Mouse (Mus musculus) heart, postnatal 0 days (tissue): ENCODE measurements at regions not wholly inside any gene's neighbourhood (a gene's known extent, or its start where the extent isn't known, plus 50 kb on each side); places are given as distances from the start of the nearest gene placed in this dataset.

Experiments used
- ATAC-seq: fragments of 200-750 bp; cut with Nextera tagmentation; 2 replicates; pipeline ENCODE4 v1.8.0; 2017; ENCODE audit warnings: low read depth, moderate number of reproducible peaks, moderate library complexity; ENCODE audit not compliant: insufficient read depth
- DNase-seq: peaks from one replicate; pipeline ENCODE4 v3.0.0-alpha.2; 2016; ENCODE audit warnings: low spot score
- H3K27ac ChIP-seq: fragments of 300-500 bp; sonication (generic); 2 replicates; pipeline ENCODE4 v1.5.1; 2014; ENCODE audit warnings: low read depth, mild to moderate bottlenecking
- H3K27me3 ChIP-seq: fragments of 300-500 bp; sonication (generic); 2 replicates; pipeline ENCODE4 v1.6.1; 2014; ENCODE audit warnings: low read length, mixed read lengths; ENCODE audit not compliant: control insufficient read depth, insufficient read depth
- H3K36me3 ChIP-seq: fragments of 300-500 bp; sonication (generic); replicated peaks from 2 replicates; pipeline ENCODE4 v1.6.1; 2014; ENCODE audit warnings: low read length, mixed read lengths; ENCODE audit not compliant: control insufficient read depth, insufficient read depth
- H3K4me1 ChIP-seq: fragments of 300-500 bp; sonication (generic); 2 replicates; pipeline ENCODE4 v1.6.1; 2014; ENCODE audit warnings: antibody characterized with exemption; ENCODE audit not compliant: control insufficient read depth, insufficient read depth
- H3K4me2 ChIP-seq: fragments of 300-500 bp; sonication (generic); 2 replicates; pipeline ENCODE4 v1.6.1; 2014; ENCODE audit warnings: low read depth, mild to moderate bottlenecking, low read length, moderate library complexity
- H3K4me3 ChIP-seq: fragments of 300-500 bp; sonication (generic); 2 replicates; pipeline ENCODE4 v1.5.1; 2014; ENCODE audit warnings: low read depth, low read length
- H3K9ac ChIP-seq: fragments of 300-500 bp; sonication (generic); replicated peaks from 2 replicates; pipeline ENCODE4 v1.6.1; 2014; ENCODE audit warnings: low read depth, low read length, mixed read lengths
- H3K9me3 ChIP-seq: fragments of 300-500 bp; sonication (generic); replicated peaks from 2 replicates; pipeline ENCODE4 v1.6.1; 2016; ENCODE audit warnings: low read length; ENCODE audit not compliant: control insufficient read depth
- CTCF ChIP-seq: IDR thresholded peaks from 2 replicates; pipeline ENCODE4 v1.5.1; 2016; ENCODE audit warnings: antibody characterized with exemption, control low read depth, low read depth
- EP300 ChIP-seq: IDR thresholded peaks from 2 replicates; pipeline ENCODE4 v1.6.1; 2016; ENCODE audit warnings: antibody characterized with exemption, low read depth
- WGBS: fragments of 180-500 bp; shearing (Covaris S2); extraction: QIAGEN DNeasy Blood & Tissue Kit; methylation state at CpG from one replicate; pipeline ENCODE4 v1.1.7; 2014; 5-methylcytosine and 5-hydroxymethylcytosine counted together

DNA sequence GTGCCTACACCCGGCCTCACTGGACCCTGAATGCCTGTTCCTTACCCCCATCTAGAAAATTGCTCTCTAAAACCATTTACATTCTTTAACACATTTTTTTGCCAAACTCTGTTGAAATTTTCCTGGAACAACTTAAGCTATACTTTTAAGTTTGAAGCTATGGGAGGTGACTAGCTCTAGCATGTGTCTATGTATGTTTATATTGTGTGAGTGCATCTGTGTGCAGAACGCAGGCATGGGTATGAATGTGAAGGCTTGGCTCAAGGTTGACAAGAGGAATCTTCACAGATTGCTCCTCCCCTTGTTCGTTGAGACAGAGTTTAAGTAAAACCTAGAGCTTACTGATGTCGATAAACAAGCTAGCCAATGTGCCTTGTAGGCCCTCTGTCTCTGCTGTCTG, 135.4 kb downstream of the Rdh14 start:
- TF ChIP-seq EP300 (no peak), CTCF (no peak)
- Histone ChIP-seq H3K27me3 (no peaks in the 10 kb centered on the region), H3K4me2 (no peak overlapping the region), H3K36me3 (no peaks in the 10 kb centered on the region), H3K27ac (no peak overlapping the region), H3K4me3 (no peak overlapping the region), H3K9me3 (no peaks in the 10 kb centered on the region), H3K9ac (no peak overlapping the region), H3K4me1 (no peaks in the 10 kb centered on the region)
- ATAC-seq (no peak), DNase-seq (no peak)
- 70% methylated on average over 4 of the region's 4 CpGs for WGBS

DNA sequence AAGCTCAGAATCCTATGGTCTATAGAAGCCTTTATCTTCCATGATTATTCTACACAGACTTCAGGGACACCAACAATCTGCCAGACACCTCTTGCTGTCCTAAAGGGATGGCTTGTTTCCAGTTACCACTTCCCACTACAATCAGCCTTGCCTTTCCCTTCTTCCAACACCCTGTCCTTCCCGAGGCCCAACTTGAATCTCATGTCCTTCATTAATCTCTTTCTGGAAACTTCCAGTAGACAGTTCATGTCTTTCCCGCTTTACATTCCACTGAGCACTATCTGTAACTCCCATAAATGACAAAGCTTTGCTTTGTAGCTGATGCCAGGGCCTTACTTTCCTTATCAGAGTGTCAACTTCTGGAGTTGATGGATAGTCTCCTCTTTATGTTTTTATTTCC, 138.5 kb downstream of the Rdh14 start:
- H3K36me3 ChIP-seq, result no peaks in the 10 kb centered on the region
- 33% methylated on average over 2 of the region's 2 CpGs for WGBS
- H3K4me1 ChIP-seq, result no peaks in the 10 kb centered on the region
- no peaks in the 10 kb centered on the region for H3K27me3 ChIP-seq
- ATAC-seq (no peak), DNase-seq (no peak)
- no peaks in the 10 kb centered on the region for H3K9me3 ChIP-seq
- no peak for TF ChIP-seq EP300
- no peak for TF ChIP-seq CTCF
- no peak overlapping the region for H3K4me2 ChIP-seq
- H3K4me3 ChIP-seq, result no peak overlapping the region
- H3K9ac ChIP-seq, result no peak overlapping the region
- H3K27ac ChIP-seq, result no peak overlapping the region

DNA sequence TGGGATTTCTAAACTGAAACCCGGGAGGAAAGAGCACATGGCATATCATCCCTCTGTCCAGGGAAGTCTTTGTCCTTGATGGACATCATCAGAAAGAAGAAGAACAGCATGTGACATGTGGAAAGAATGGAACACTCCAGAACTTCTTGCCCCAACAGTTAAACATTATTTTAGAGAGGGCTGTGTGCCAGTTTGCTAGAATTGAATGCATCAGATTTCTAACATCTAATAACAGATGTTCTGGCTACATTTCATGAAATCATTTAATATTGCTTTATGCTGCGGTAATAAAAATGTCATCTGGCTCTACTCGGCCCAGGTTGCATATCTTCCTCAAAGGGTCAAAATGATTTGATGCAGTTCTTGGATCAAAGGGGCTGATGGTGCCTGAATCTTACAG, 140.4 kb downstream of the Rdh14 start:
- ATAC-seq (no peak), DNase-seq (no peak)
- Histone ChIP-seq H3K27ac (no peak overlapping the region), H3K9me3 (no peaks in the 10 kb centered on the region), H3K36me3 (no peaks in the 10 kb centered on the region), H3K9ac (no peak overlapping the region), H3K27me3 (no peaks in the 10 kb centered on the region), H3K4me2 (no peak overlapping the region), H3K4me3 (no peak overlapping the region), H3K4me1 (no peaks in the 10 kb centered on the region)
- TF ChIP-seq EP300 (no peak), CTCF (no peak)
- WGBS, result 63% methylated on average over 3 of the region's 3 CpGs

DNA sequence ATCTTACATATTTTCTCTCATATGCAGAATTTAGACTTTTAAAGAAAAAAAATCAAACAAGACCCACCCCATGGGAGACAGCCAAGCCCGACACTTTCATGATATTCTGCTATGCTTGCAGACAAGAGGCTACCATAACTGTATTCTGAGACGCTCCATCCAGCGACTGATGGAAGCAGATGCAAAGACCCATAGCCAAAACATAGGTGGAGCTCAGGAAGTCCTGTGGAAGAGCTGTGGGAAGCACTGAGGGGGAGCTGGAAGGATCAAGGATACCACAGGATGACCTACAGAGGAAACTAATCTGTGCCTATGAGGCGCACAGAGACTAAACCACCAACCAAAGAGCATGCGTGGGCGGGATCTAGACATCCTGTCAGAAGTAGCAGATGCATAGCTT, 143.4 kb downstream of the Rdh14 start:
- no peak for DNase-seq
- TF ChIP-seq CTCF (no peak), EP300 (no peak)
- Histone ChIP-seq H3K27me3 (no peaks in the 10 kb centered on the region), H3K9ac (no peak overlapping the region), H3K9me3 (no peaks in the 10 kb centered on the region), H3K4me1 (no peaks in the 10 kb centered on the region), H3K4me2 (no peak overlapping the region), H3K36me3 (no peaks in the 10 kb centered on the region), H3K4me3 (no peak overlapping the region), H3K27ac (no peak overlapping the region)
- ATAC-seq, result no peak
- 74% methylated on average over 6 of the region's 6 CpGs for WGBS

DNA sequence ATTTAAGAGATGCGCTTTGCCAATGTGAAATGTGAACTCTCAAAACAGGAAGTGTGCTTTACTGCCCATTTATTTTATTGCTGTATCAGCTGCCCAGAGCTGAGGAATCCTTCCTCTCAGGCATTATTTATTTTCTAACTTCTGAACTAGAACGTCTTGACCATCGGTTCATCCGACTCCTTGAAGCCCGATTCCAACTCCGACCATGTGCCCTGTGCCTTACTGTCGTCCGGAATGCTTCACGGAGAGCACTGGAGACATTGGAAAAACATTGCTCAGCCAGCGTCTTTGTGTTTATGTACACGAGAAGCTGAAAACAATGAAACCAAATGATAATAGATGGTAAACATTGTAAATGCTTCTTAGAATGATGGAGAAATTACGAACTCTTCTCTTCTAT, 145.7 kb downstream of the Rdh14 start:
- 72% methylated on average over 12 of the region's 12 CpGs for WGBS
- ATAC-seq, result no peak

DNA sequence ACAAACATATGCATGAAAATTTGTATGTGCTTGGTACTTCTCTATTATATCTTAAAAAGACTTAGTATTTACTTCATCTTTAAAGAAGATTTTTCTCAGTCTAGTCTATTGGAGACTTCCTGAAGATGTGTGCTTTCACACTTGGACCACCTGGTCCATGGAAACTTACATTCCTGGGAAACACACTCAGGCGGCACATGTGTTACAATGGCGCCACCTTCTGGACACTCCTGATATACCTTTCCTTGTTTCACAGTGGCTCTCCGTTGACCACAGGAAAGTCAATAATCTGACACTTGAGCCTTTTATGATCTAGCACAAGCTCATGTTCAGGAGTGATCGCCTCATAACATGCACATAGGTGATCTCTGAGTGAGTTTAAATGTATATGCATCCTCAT, 146.5 kb downstream of the Rdh14 start:
- no peak overlapping the region for H3K4me2 ChIP-seq
- H3K9ac ChIP-seq, result no peak overlapping the region
- no peaks in the 10 kb centered on the region for H3K27me3 ChIP-seq
- no peaks in the 10 kb centered on the region for H3K9me3 ChIP-seq
- H3K4me1 ChIP-seq, result no peaks in the 10 kb centered on the region
- 3% methylated on average over 4 of the region's 4 CpGs for WGBS
- no peak overlapping the region for H3K4me3 ChIP-seq
- TF ChIP-seq EP300 (no peak), CTCF (peak; percentile 79)
- DNase-seq (peak; percentile 42), ATAC-seq (0 out of 2 replicates have a peak, but pooled peaks have one; percentile 33)
- H3K36me3 ChIP-seq, result no peaks in the 10 kb centered on the region
- no peak overlapping the region for H3K27ac ChIP-seq

More for the DNA sequence above, 145.7 kb downstream of the Rdh14 start:
- Histone ChIP-seq H3K36me3 (no peaks in the 10 kb centered on the region), H3K9ac (no peak overlapping the region), H3K4me2 (no peak overlapping the region), H3K9me3 (no peaks in the 10 kb centered on the region), H3K27ac (no peak overlapping the region), H3K4me3 (no peak overlapping the region), H3K4me1 (no peaks in the 10 kb centered on the region), H3K27me3 (no peaks in the 10 kb centered on the region)
- TF ChIP-seq CTCF (no peak), EP300 (no peak)
- no peak for DNase-seq
